Comparison of ENCODE assay signal across 23 mouse cellular contexts in the genomic region with DNA sequence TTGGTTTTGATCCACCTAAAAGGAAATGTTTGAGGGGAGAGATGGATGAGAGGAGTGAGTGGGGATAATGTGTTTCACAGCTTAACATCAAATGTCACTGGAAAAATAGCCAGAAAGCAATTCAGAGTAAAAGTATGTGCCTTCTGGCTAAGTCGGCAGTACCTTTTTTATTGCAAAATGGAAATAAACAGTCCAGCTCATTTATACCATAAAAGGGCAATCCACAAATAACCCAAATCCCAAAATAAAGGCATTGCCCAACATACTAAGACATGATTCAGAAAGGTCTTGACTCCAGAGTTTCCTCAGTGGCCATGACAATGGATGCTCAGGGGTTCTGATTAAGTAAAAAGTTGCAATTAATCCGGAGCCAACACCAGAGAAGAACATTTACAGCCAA.
"Had no signal": no experiment of that assay in that cellular context is flagged by ENCODE, and none has a peak within 500 bp of the region (broad histone marks: within the 10 kb centered on the region; RNA-seq: fewer than 3 reads in every experiment).

No protein-coding gene starts in this region.

- H3K4me1 ChIP-seq: kidney, embryonic 15.5 days; neural tube, embryonic 12.5 days; neural tube, embryonic 15.5 days had no signal

- H3K27me3 ChIP-seq: kidney, embryonic 15.5 days; neural tube, embryonic 12.5 days; neural tube, embryonic 15.5 days had no signal

- H3K4me2 ChIP-seq: kidney, embryonic 15.5 days; liver, embryonic 11.5 days; lung, embryonic 14.5 days; midbrain, embryonic 11.5 days; neural tube, embryonic 12.5 days; neural tube, embryonic 15.5 days had no signal

- H3K9me3 ChIP-seq: kidney, embryonic 15.5 days; neural tube, embryonic 12.5 days; neural tube, embryonic 15.5 days had no signal

- H3K36me3 ChIP-seq: kidney, embryonic 15.5 days; neural tube, embryonic 12.5 days; neural tube, embryonic 15.5 days had no signal

- DNase-seq: kidney, adult 18-20 months; kidney, postnatal 10 days; kidney, postnatal 36 days; layer of hippocampus, postnatal 36 days; liver, postnatal 0 days; lung, embryonic 14.5 days; lung, postnatal 10 days; lung, postnatal 4 days; midbrain, embryonic 14.5 days; right cerebral cortex, adult 18-20 months; right cerebral cortex, postnatal 14 days; right cerebral cortex, postnatal 4 days; thymus, adult 2 months; thymus, postnatal 14 days; thymus, postnatal 4 days had no signal

- H3K4me3 ChIP-seq: kidney, embryonic 15.5 days; left cerebral cortex, adult 2 months; neural tube, embryonic 12.5 days; neural tube, embryonic 15.5 days had no signal

- H3K9ac ChIP-seq: kidney, embryonic 15.5 days; liver, embryonic 14.5 days; liver, postnatal 0 days; lung, embryonic 14.5 days; neural tube, embryonic 12.5 days; neural tube, embryonic 15.5 days had no signal

- H3K27ac ChIP-seq: kidney, embryonic 15.5 days; left cerebral cortex, adult 2 months; liver, embryonic 14.5 days; neural tube, embryonic 12.5 days; neural tube, embryonic 15.5 days; stomach, postnatal 0 days had no signal

- ATAC-seq: liver, postnatal 0 days had no signal
